Mouse (Mus musculus): ENCODE results near the gene Vmn2r117. TPM values are rescaled to one million over a fixed set of nuclear protein-coding genes. Genes with fewer than 3 reads are reported as not detected.
"Not testable (repeated sequence)": the region's sequence is repeated elsewhere in the genome, so short reads cannot be mapped to it uniquely, and the experiment has no call there.

The Vmn2r117 gene
- polyA plus RNA-seq (2012; rRNA removed) (not detected in 2 replicates), polyA plus RNA-seq (2014; fragmentation: Nextera tagmentation; extraction: Ambion mirVana) (not detected in 2 replicates)

- not testable (repeated sequence) for DNase-seq (ENCODE audit: low spot score); H3K4me1 ChIP-seq (ENCODE audit: control insufficient read depth, insufficient read depth, low read length); H3K36me3 ChIP-seq (ENCODE audit: control insufficient read depth, insufficient read depth, low read length); H3K27me3 ChIP-seq (ENCODE audit: control insufficient read depth, insufficient read depth, low read length); H3K27ac ChIP-seq (replicated peaks; ENCODE audit: low read depth, low read length); H3K4me2 ChIP-seq (replicated peaks; ENCODE audit: low read depth, low read length, severe bottlenecking); H3K4me3 ChIP-seq (replicated peaks; ENCODE audit: low read length); ATAC-seq (ENCODE audit: low FRiP score, low read depth); H3K9me3 ChIP-seq (ENCODE audit: control insufficient read depth, low read length); H3K9ac ChIP-seq (ENCODE audit: low read depth, low read length, severe bottlenecking)
- 50% methylated on average over 1 of the region's 1 CpGs for WGBS
Observed at GRCm38 (mm10) chr17:23479599-23479998, at the start of gene Vmn2r117. Gene Vmn2r117 (minus strand): TSS chr17:23479699.

GRCm38 (mm10) chr17:23522941-23523732 lies 43.6 kb upstream of the Vmn2r117 start:
- H3K36me3 ChIP-seq (ENCODE audit: control insufficient read depth, insufficient read depth, low read length); DNase-seq (ENCODE audit: low spot score); H3K4me3 ChIP-seq (replicated peaks; ENCODE audit: low read length); H3K9me3 ChIP-seq (ENCODE audit: control insufficient read depth, low read length); H3K4me1 ChIP-seq (ENCODE audit: control insufficient read depth, insufficient read depth, low read length); H3K9ac ChIP-seq (ENCODE audit: low read depth, low read length, severe bottlenecking); ATAC-seq (ENCODE audit: low FRiP score, low read depth); H3K27ac ChIP-seq (replicated peaks; ENCODE audit: low read depth, low read length); H3K27me3 ChIP-seq (ENCODE audit: control insufficient read depth, insufficient read depth, low read length); H3K4me2 ChIP-seq (replicated peaks; ENCODE audit: low read depth, low read length, severe bottlenecking): not testable (repeated sequence)
- 65% methylated on average over 30 of the region's 30 CpGs for WGBS

- DNase-seq (ENCODE audit: low spot score) = no peak
- TF ChIP-seq POLR2A (IDR thresholded peaks at IDR 0.05; ENCODE audit: borderline replicate concordance, extremely low read depth, insufficient read depth, insufficient read length) = no peak
- no peak overlapping the region for H3K27ac ChIP-seq (replicated peaks; ENCODE audit: low read depth, low read length)
- 75% methylated on average over 2 of the region's 2 CpGs for WGBS
- H3K9me3 ChIP-seq (ENCODE audit: control insufficient read depth, low read length) = no peaks in the 10 kb centered on the region; the same call in 1 of the 2 replicates
- no peak overlapping the region for H3K4me3 ChIP-seq (replicated peaks; ENCODE audit: low read length)
- H3K27me3 ChIP-seq (ENCODE audit: control insufficient read depth, insufficient read depth, low read length) = no peaks in the 10 kb centered on the region
- no peak for ATAC-seq (ENCODE audit: low FRiP score, low read depth)
- H3K4me1 ChIP-seq (ENCODE audit: control insufficient read depth, insufficient read depth, low read length) = no peaks in the 10 kb centered on the region
- no peaks in the 10 kb centered on the region for H3K36me3 ChIP-seq (ENCODE audit: control insufficient read depth, insufficient read depth, low read length)
- no peak overlapping the region for H3K9ac ChIP-seq (ENCODE audit: low read depth, low read length, severe bottlenecking)
- H3K4me2 ChIP-seq (replicated peaks; ENCODE audit: low read depth, low read length, severe bottlenecking) = no peak overlapping the region
Observed at GRCm38 (mm10) chr17:23518701-23519423, 39.4 kb upstream of the Vmn2r117 start.

- H3K9me3 ChIP-seq (ENCODE audit: control insufficient read depth, low read length) = peaks cover 5% of the 10 kb centered on the region; the same call in 1 of the 2 replicates
- 81% methylated on average over 6 of the region's 6 CpGs for WGBS
- TF ChIP-seq POLR2A (IDR thresholded peaks at IDR 0.05; ENCODE audit: borderline replicate concordance, extremely low read depth, insufficient read depth, insufficient read length) = no peak
Observed at GRCm38 (mm10) chr17:23433150-23433679, 46.3 kb downstream of the Vmn2r117 start.

More at GRCm38 (mm10) chr17:23433150-23433679, 46.3 kb downstream of the Vmn2r117 start:
- ATAC-seq (ENCODE audit: low FRiP score, low read depth) = no peak
- no peaks in the 10 kb centered on the region for H3K36me3 ChIP-seq (ENCODE audit: control insufficient read depth, insufficient read depth, low read length)
- no peaks in the 10 kb centered on the region for H3K4me1 ChIP-seq (ENCODE audit: control insufficient read depth, insufficient read depth, low read length)
- no peak overlapping the region for H3K27ac ChIP-seq (replicated peaks; ENCODE audit: low read depth, low read length)
- no peak for DNase-seq (ENCODE audit: low spot score)
- H3K27me3 ChIP-seq (ENCODE audit: control insufficient read depth, insufficient read depth, low read length) = no peaks in the 10 kb centered on the region
- no peak overlapping the region for H3K9ac ChIP-seq (ENCODE audit: low read depth, low read length, severe bottlenecking)
- no peak overlapping the region for H3K4me2 ChIP-seq (replicated peaks; ENCODE audit: low read depth, low read length, severe bottlenecking)
- H3K4me3 ChIP-seq (replicated peaks; ENCODE audit: low read length) = no peak overlapping the region

Other genes with a start within 250 kb of the Vmn2r117 start
- gene Vmn2r114, start 167.2 kb downstream of the Vmn2r117 start, polyA plus RNA-seq (2012; rRNA removed) = not detected in 2 replicates
- not detected in 2 replicates for gene Vmn2r114, start 167.2 kb downstream of the Vmn2r117 start, polyA plus RNA-seq (2014; fragmentation: Nextera tagmentation; extraction: Ambion mirVana)
- gene Vmn2r115, start 136.0 kb downstream of the Vmn2r117 start, polyA plus RNA-seq (2012; rRNA removed) = not detected in 2 replicates
- not detected in 2 replicates for gene Vmn2r115, start 136.0 kb downstream of the Vmn2r117 start, polyA plus RNA-seq (2014; fragmentation: Nextera tagmentation; extraction: Ambion mirVana)
- gene Vmn2r116, start 95.1 kb downstream of the Vmn2r117 start, polyA plus RNA-seq (2012; rRNA removed) = not detected in 2 replicates
- not detected in 2 replicates for gene Vmn2r116, start 95.1 kb downstream of the Vmn2r117 start, polyA plus RNA-seq (2014; fragmentation: Nextera tagmentation; extraction: Ambion mirVana)
- 16.3 and 21.1 TPM in 2 replicates for gene Zfp213, start 84.5 kb upstream of the Vmn2r117 start, polyA plus RNA-seq (2012; rRNA removed)
- 17.4 and 18.1 TPM in 2 replicates for gene Zfp213, start 84.5 kb upstream of the Vmn2r117 start, polyA plus RNA-seq (2014; fragmentation: Nextera tagmentation; extraction: Ambion mirVana)
- 27.6 and 33.8 TPM in 2 replicates for gene Zfp13, start 119.8 kb upstream of the Vmn2r117 start, polyA plus RNA-seq (2012; rRNA removed)
- 16.2 and 16.3 TPM in 2 replicates for gene Zfp13, start 119.8 kb upstream of the Vmn2r117 start, polyA plus RNA-seq (2014; fragmentation: Nextera tagmentation; extraction: Ambion mirVana)
- gene Zscan10, start 121.2 kb upstream of the Vmn2r117 start, polyA plus RNA-seq (2012; rRNA removed) = 0.63 and 1.00 TPM in 2 replicates
- gene Zscan10, start 121.2 kb upstream of the Vmn2r117 start, polyA plus RNA-seq (2014; fragmentation: Nextera tagmentation; extraction: Ambion mirVana) = 0.33 TPM in 1 of 2 replicates, not detected in the other
- gene Mmp25, start 165.6 kb upstream of the Vmn2r117 start, polyA plus RNA-seq (2012; rRNA removed) = 1.0 and 1.4 TPM in 2 replicates
- gene Mmp25, start 165.6 kb upstream of the Vmn2r117 start, polyA plus RNA-seq (2014; fragmentation: Nextera tagmentation; extraction: Ambion mirVana) = 0.76 and 0.80 TPM in 2 replicates
- gene Bicdl2, start 180.8 kb upstream of the Vmn2r117 start, polyA plus RNA-seq (2012; rRNA removed) = 1.6 and 2.8 TPM in 2 replicates
- 5.1 and 5.8 TPM in 2 replicates for gene Bicdl2, start 180.8 kb upstream of the Vmn2r117 start, polyA plus RNA-seq (2014; fragmentation: Nextera tagmentation; extraction: Ambion mirVana)
- 63.4 and 73.3 TPM in 2 replicates for gene Hcfc1r1, start 193.9 kb upstream of the Vmn2r117 start, polyA plus RNA-seq (2012; rRNA removed)
- gene Hcfc1r1, start 193.9 kb upstream of the Vmn2r117 start, polyA plus RNA-seq (2014; fragmentation: Nextera tagmentation; extraction: Ambion mirVana) = 85.3 and 85.4 TPM in 2 replicates
- gene Thoc6, start 194.2 kb upstream of the Vmn2r117 start, polyA plus RNA-seq (2012; rRNA removed) = 45.5 and 51.2 TPM in 2 replicates
- 41.8 and 44.2 TPM in 2 replicates for gene Thoc6, start 194.2 kb upstream of the Vmn2r117 start, polyA plus RNA-seq (2014; fragmentation: Nextera tagmentation; extraction: Ambion mirVana)
- 13.6 and 16.1 TPM in 2 replicates for gene Tnfrsf12a, start 197.8 kb upstream of the Vmn2r117 start, polyA plus RNA-seq (2012; rRNA removed)
- gene Tnfrsf12a, start 197.8 kb upstream of the Vmn2r117 start, polyA plus RNA-seq (2014; fragmentation: Nextera tagmentation; extraction: Ambion mirVana) = 20.3 and 24.0 TPM in 2 replicates
- 13.6 and 14.0 TPM in 2 replicates for gene Cldn6, start 199.6 kb upstream of the Vmn2r117 start, polyA plus RNA-seq (2012; rRNA removed)
- 11.3 and 14.7 TPM in 2 replicates for gene Cldn6, start 199.6 kb upstream of the Vmn2r117 start, polyA plus RNA-seq (2014; fragmentation: Nextera tagmentation; extraction: Ambion mirVana)
- 4.0 and 5.1 TPM in 2 replicates for gene Cldn9, start 204.3 kb upstream of the Vmn2r117 start, polyA plus RNA-seq (2012; rRNA removed)
- 5.9 and 9.6 TPM in 2 replicates for gene Cldn9, start 204.3 kb upstream of the Vmn2r117 start, polyA plus RNA-seq (2014; fragmentation: Nextera tagmentation; extraction: Ambion mirVana)
- gene 1520401A03Rik, start 243.1 kb upstream of the Vmn2r117 start, polyA plus RNA-seq (2012; rRNA removed) = 4.4 and 4.6 TPM in 2 replicates
- 1.6 and 2.1 TPM in 2 replicates for gene 1520401A03Rik, start 243.1 kb upstream of the Vmn2r117 start, polyA plus RNA-seq (2014; fragmentation: Nextera tagmentation; extraction: Ambion mirVana)
- gene Pkmyt1, start 246.6 kb upstream of the Vmn2r117 start, polyA plus RNA-seq (2012; rRNA removed) = 81.7 and 105 TPM in 2 replicates
- gene Pkmyt1, start 246.6 kb upstream of the Vmn2r117 start, polyA plus RNA-seq (2014; fragmentation: Nextera tagmentation; extraction: Ambion mirVana) = 46.4 and 47.5 TPM in 2 replicates

Measured in limb, embryonic 14.5 days (tissue).